Mouse (Mus musculus): Measurements from ENCODE around the gene Atp2b1. TPM values are rescaled to one million over a fixed set of nuclear protein-coding genes. Genes with fewer than 3 reads are reported as not detected.
"Not testable (repeated sequence)": the region's sequence is repeated elsewhere in the genome, so short reads cannot be mapped to it uniquely, and the experiment has no call there.

The Atp2b1 gene
- polyA plus RNA-seq, 1 experiment from 2014 or later: 132 TPM

DNA sequence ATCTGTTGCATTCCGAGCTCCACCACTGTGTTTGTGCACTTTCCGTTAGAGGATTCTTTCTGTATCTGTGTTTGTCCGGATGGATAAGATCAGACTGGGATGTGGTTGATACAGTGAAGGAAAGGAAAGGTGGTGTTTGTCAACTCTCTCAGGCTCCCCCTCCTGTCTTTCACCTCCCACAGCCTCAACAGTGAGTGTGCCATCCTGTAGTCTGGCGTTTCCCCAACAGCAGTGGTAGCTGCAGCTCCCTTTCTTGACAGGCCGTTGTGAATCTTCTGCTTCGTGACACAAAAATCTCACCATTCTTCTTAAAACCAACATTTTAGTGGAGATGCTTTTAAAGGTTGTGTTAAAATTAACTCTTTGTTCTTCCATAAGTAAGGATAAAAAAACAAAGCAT is 64.6 kb downstream of the Atp2b1 start:
- no peak overlapping the region for H3K27ac ChIP-seq (ENCODE audit: low read depth, low read length)
- peaks cover 11% of the 10 kb centered on the region; the same call in 1 of the 2 replicates for H3K4me1 ChIP-seq (ENCODE audit: control insufficient read depth, insufficient read depth, low read length)
- WGBS: 83% methylated on average over 6 of the region's 6 CpGs
- H3K36me3 ChIP-seq (ENCODE audit: control insufficient read depth, insufficient read depth, low read length): no peaks in the 10 kb centered on the region
- H3K9ac ChIP-seq (ENCODE audit: low read length): no peak overlapping the region
- ATAC-seq (ENCODE audit: insufficient read depth, low FRiP score, low TSS enrichment) (no peak), DNase-seq (ENCODE audit: low spot score) (no peak)
- H3K4me3 ChIP-seq (ENCODE audit: low read depth, low read length): no peak overlapping the region
- H3K27me3 ChIP-seq (ENCODE audit: control insufficient read depth, insufficient read depth, low read length): no peaks in the 10 kb centered on the region
- H3K9me3 ChIP-seq (ENCODE audit: control insufficient read depth, low read length): no peaks in the 10 kb centered on the region
- H3K4me2 ChIP-seq (ENCODE audit: low read depth): no peak overlapping the region

DNA sequence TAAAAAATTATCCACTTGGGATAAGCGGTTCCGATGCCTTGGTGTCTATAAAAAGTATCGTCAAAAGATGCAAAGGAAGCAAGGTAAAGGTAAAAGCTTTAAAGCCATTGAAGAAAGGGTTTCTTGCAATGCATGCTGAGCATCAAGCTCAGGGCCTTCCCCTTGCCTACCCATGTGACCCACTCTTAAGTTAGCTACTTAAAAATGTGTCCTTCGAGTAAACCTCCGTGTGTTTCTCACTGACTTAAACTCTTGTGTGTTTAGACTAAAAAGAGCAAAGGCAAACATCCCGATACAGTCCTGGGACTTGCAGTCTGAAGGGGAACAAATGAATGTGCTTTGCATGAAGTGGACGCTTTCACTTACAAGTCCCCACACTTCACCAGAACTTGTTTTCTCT is 65.1 kb downstream of the Atp2b1 start:
- Histone ChIP-seq H3K4me3 (ENCODE audit: low read depth, low read length) (no peak overlapping the region), H3K4me1 (ENCODE audit: control insufficient read depth, insufficient read depth, low read length) (peaks cover 11% of the 10 kb centered on the region; the same call in 1 of the 2 replicates), H3K4me2 (ENCODE audit: low read depth) (no peak overlapping the region), H3K36me3 (ENCODE audit: control insufficient read depth, insufficient read depth, low read length) (no peaks in the 10 kb centered on the region), H3K9ac (ENCODE audit: low read length) (no peak overlapping the region), H3K9me3 (ENCODE audit: control insufficient read depth, low read length) (no peaks in the 10 kb centered on the region), H3K27me3 (ENCODE audit: control insufficient read depth, insufficient read depth, low read length) (no peaks in the 10 kb centered on the region), H3K27ac (ENCODE audit: low read depth, low read length) (no peak overlapping the region)
- DNase-seq (ENCODE audit: low spot score): no peak
- 89% methylated on average over 7 of the region's 7 CpGs for WGBS
- ATAC-seq (ENCODE audit: insufficient read depth, low FRiP score, low TSS enrichment): no peak

DNA sequence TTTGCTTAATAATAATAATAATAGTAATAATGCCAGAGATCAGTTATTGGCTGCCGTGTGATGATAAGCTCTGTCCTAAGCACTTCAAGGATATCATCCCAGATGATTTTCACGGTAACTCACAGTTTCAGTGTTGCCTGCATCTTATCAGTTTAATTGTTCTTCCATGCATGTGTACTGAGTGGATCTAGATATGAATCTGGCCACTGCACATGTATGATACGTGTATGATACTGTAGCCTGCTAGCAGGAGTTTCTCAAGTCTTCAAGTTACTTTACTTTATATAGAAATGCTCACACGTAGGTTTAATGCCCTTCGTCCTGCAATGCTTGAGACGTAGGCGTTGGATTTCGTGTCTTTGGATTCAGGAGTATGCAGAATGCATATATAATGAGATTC is 65.7 kb downstream of the Atp2b1 start:
- Histone ChIP-seq H3K36me3 (ENCODE audit: control insufficient read depth, insufficient read depth, low read length) (no peaks in the 10 kb centered on the region), H3K9me3 (ENCODE audit: control insufficient read depth, low read length) (no peaks in the 10 kb centered on the region), H3K4me3 (ENCODE audit: low read depth, low read length) (no peak overlapping the region), H3K27me3 (ENCODE audit: control insufficient read depth, insufficient read depth, low read length) (no peaks in the 10 kb centered on the region), H3K9ac (ENCODE audit: low read length) (no peak overlapping the region), H3K4me2 (ENCODE audit: low read depth) (no peak overlapping the region), H3K27ac (ENCODE audit: low read depth, low read length) (no peak overlapping the region), H3K4me1 (ENCODE audit: control insufficient read depth, insufficient read depth, low read length) (peaks cover 11% of the 10 kb centered on the region; the same call in 1 of the 2 replicates)
- 88% methylated on average over 8 of the region's 8 CpGs for WGBS
- DNase-seq (ENCODE audit: low spot score) (no peak), ATAC-seq (ENCODE audit: insufficient read depth, low FRiP score, low TSS enrichment) (no peak)

DNA sequence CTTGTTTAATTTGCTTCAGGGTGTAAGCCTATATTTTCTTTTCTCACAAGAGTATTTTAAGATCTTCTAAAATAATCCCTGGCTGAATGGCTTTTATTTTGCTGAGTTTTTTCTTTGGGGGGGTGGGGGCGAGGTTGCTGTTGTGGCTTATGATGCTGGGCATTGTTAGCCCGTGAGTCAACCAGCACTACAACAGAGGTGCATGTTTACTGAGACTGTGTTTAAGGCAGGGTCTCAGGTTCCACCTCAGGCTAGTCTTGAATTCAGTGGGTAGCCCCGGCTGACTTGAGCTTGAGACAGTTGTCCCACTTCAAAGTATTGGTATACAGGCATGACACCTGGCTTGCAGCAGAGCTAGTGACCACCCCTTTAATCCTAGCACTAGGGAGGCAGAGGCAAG is 77.8 kb downstream of the Atp2b1 start:
- peaks cover 4% of the 10 kb centered on the region; the same call in 1 of the 2 replicates for H3K36me3 ChIP-seq (ENCODE audit: control insufficient read depth, insufficient read depth, low read length)
- ATAC-seq (ENCODE audit: insufficient read depth, low FRiP score, low TSS enrichment): no peak

DNA sequence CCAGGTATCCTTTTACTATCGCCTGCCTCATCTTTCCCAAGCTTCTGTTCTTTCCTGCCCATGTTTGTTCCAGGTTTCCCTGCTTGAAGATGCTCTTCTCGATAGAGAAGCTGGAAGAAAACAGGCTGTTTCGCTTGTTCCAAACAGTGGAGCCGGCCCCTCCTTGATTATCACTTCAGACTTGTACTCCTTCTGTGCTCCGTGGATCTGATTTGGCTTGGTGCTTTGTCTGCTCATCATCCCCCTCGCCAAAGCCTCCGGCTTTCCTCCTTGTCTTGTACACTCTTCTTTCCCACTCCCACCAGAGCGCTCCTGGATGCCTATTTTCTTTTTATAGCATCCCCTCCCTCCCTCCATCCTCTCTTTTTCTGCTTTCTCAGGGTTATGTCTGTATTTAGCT is 79.0 kb downstream of the Atp2b1 start:
- Histone ChIP-seq H3K27ac (ENCODE audit: low read depth, low read length) (no peak overlapping the region), H3K9me3 (ENCODE audit: control insufficient read depth, low read length) (no peaks in the 10 kb centered on the region), H3K4me2 (ENCODE audit: low read depth) (no peak overlapping the region), H3K36me3 (ENCODE audit: control insufficient read depth, insufficient read depth, low read length) (peaks cover 4% of the 10 kb centered on the region; the same call in 1 of the 2 replicates), H3K9ac (ENCODE audit: low read length) (no peak overlapping the region), H3K4me1 (ENCODE audit: control insufficient read depth, insufficient read depth, low read length) (no peaks in the 10 kb centered on the region), H3K4me3 (ENCODE audit: low read depth, low read length) (no peak overlapping the region), H3K27me3 (ENCODE audit: control insufficient read depth, insufficient read depth, low read length) (no peaks in the 10 kb centered on the region)
- DNase-seq (ENCODE audit: low spot score): no peak
- 90% methylated on average over 8 of the region's 8 CpGs for WGBS
- ATAC-seq (ENCODE audit: insufficient read depth, low FRiP score, low TSS enrichment): no peak

More for the DNA sequence above, 77.8 kb downstream of the Atp2b1 start:
- no peak overlapping the region for H3K4me3 ChIP-seq (ENCODE audit: low read depth, low read length)
- no peak overlapping the region for H3K27ac ChIP-seq (ENCODE audit: low read depth, low read length)
- WGBS: 91% methylated on average over 3 of the region's 3 CpGs
- H3K4me1 ChIP-seq (ENCODE audit: control insufficient read depth, insufficient read depth, low read length): no peaks in the 10 kb centered on the region
- no peak for DNase-seq (ENCODE audit: low spot score)
- no peaks in the 10 kb centered on the region for H3K9me3 ChIP-seq (ENCODE audit: control insufficient read depth, low read length)
- no peak overlapping the region for H3K4me2 ChIP-seq (ENCODE audit: low read depth)
- no peaks in the 10 kb centered on the region for H3K27me3 ChIP-seq (ENCODE audit: control insufficient read depth, insufficient read depth, low read length)
- no peak overlapping the region for H3K9ac ChIP-seq (ENCODE audit: low read length)

DNA sequence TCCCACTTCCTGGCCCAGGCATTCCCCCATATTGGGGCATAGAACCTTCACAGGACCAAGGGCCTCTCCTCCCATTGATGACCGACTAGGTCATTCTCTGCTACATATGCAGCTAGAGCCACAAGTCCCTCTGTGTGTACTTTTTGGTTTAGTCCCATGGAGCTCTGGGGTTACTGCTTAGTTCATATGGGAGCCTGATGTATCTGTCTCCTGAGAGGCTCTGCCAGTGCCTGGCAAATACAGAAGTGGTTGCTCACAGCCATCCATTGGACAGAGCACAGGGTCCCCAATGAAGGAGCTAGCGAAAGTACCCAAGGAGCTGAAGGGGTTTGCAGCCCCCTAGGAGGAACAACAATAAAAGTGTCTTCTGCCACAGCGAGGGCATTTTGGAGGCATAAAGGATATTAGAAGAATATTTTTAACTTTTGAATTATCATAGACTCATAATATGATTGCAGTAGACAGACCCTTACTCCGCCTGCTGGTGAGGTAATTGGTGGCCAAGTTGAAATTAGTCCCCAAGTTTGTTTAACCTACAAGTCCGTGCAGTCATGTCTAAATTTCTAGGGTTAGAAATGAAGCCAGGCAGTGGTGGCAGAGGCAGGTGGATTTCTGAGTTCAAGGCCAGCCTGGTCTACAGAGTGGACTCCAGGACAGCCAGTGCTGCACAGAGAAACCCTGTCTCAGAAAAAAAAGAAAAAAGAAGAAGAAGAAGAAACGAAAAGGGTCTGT is 81.0 kb downstream of the Atp2b1 start:
- not testable (repeated sequence) for H3K4me1 ChIP-seq (ENCODE audit: control insufficient read depth, insufficient read depth, low read length); H3K27me3 ChIP-seq (ENCODE audit: control insufficient read depth, insufficient read depth, low read length); H3K36me3 ChIP-seq (ENCODE audit: control insufficient read depth, insufficient read depth, low read length); H3K4me2 ChIP-seq (ENCODE audit: low read depth); ATAC-seq (ENCODE audit: insufficient read depth, low FRiP score, low TSS enrichment); H3K27ac ChIP-seq (ENCODE audit: low read depth, low read length); H3K9me3 ChIP-seq (ENCODE audit: control insufficient read depth, low read length); DNase-seq (ENCODE audit: low spot score); H3K9ac ChIP-seq (ENCODE audit: low read length); H3K4me3 ChIP-seq (ENCODE audit: low read depth, low read length)
- WGBS: 91% methylated on average over 6 of the region's 6 CpGs

DNA sequence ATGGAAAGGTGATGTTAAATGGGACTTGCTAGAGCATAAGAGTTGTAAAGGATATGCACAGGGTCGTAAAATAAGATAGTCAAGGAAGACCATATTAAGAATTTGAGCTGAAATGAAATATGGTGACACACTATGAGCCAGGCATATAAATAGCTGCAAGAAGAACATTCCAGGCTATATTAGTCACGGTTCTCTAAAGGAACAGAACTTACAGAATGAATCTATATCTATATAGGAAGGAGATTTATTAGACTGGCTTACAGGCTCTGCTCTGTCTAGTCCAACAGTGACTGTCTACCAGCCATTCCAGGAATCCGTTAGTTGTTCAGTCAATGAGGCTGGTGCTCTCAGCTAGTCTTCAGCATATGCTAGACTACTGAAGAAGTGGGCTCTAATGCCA is 90.7 kb downstream of the Atp2b1 start:
- Histone ChIP-seq H3K27ac (ENCODE audit: low read depth, low read length) (no peak overlapping the region), H3K27me3 (ENCODE audit: control insufficient read depth, insufficient read depth, low read length) (no peaks in the 10 kb centered on the region), H3K9me3 (ENCODE audit: control insufficient read depth, low read length) (no peaks in the 10 kb centered on the region), H3K9ac (ENCODE audit: low read length) (no peak overlapping the region), H3K4me3 (ENCODE audit: low read depth, low read length) (no peak overlapping the region), H3K36me3 (ENCODE audit: control insufficient read depth, insufficient read depth, low read length) (no peaks in the 10 kb centered on the region), H3K4me2 (ENCODE audit: low read depth) (no peak overlapping the region), H3K4me1 (ENCODE audit: control insufficient read depth, insufficient read depth, low read length) (no peaks in the 10 kb centered on the region)
- no peak for DNase-seq (ENCODE audit: low spot score)
- ATAC-seq (ENCODE audit: insufficient read depth, low FRiP score, low TSS enrichment): no peak
- 92% methylated on average over 3 of the region's 3 CpGs for WGBS

DNA sequence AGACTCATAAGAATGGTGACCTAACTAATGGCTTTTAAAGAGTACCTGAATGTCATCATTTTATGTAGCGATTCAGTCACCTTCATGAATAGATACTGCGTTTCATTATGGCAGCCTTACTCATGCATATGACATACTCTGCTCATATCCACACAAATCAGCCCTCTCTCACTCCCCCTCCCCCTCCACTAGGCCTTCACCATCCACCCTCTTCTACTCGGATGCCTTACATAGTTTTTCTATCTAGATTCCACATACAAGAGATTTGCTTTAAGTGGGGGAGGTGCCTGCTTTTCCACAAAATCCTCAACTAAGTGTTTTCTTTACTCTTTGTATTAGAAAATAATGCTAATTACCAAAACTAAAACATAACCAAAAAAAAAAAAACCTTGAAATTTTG is 96.9 kb downstream of the Atp2b1 start:
- 91% methylated on average over 3 of the region's 3 CpGs for WGBS
- no peak overlapping the region for H3K27ac ChIP-seq (ENCODE audit: low read depth, low read length)
- H3K4me3 ChIP-seq (ENCODE audit: low read depth, low read length): no peak overlapping the region

DNA sequence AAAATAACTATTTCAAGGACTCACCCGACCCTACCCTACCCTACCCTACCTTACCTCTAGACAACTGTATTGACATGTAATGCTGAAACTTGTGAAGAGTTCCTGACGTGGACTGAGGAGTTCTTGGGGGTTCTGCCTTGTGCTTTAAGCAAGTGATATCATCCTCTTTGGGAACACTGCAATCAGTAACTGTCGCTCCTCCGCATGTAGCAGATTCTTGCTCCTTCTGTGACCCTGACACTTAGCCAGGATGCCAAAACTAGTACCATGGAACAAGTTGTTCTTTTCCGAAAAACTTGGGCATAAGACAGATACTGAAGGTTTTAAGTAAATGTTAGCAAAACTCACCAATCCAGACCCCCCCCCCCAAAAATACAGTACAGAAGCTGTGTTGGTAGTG is 97.9 kb downstream of the Atp2b1 start:
- Histone ChIP-seq H3K4me3 (ENCODE audit: low read depth, low read length) (no peak overlapping the region), H3K4me1 (ENCODE audit: control insufficient read depth, insufficient read depth, low read length) (no peaks in the 10 kb centered on the region), H3K4me2 (ENCODE audit: low read depth) (no peak overlapping the region), H3K27ac (ENCODE audit: low read depth, low read length) (no peak overlapping the region), H3K27me3 (ENCODE audit: control insufficient read depth, insufficient read depth, low read length) (no peaks in the 10 kb centered on the region), H3K36me3 (ENCODE audit: control insufficient read depth, insufficient read depth, low read length) (no peaks in the 10 kb centered on the region), H3K9ac (ENCODE audit: low read length) (no peak overlapping the region), H3K9me3 (ENCODE audit: control insufficient read depth, low read length) (no peaks in the 10 kb centered on the region)
- WGBS: 94% methylated on average over 5 of the region's 5 CpGs
- DNase-seq (ENCODE audit: low spot score) (no peak), ATAC-seq (ENCODE audit: insufficient read depth, low FRiP score, low TSS enrichment) (no peak)

More for the DNA sequence above, 96.9 kb downstream of the Atp2b1 start:
- H3K36me3 ChIP-seq (ENCODE audit: control insufficient read depth, insufficient read depth, low read length): no peaks in the 10 kb centered on the region
- ATAC-seq (ENCODE audit: insufficient read depth, low FRiP score, low TSS enrichment): no peak
- H3K9me3 ChIP-seq (ENCODE audit: control insufficient read depth, low read length): no peaks in the 10 kb centered on the region
- H3K4me2 ChIP-seq (ENCODE audit: low read depth): no peak overlapping the region
- no peak overlapping the region for H3K9ac ChIP-seq (ENCODE audit: low read length)
- no peak for DNase-seq (ENCODE audit: low spot score)
- H3K27me3 ChIP-seq (ENCODE audit: control insufficient read depth, insufficient read depth, low read length): no peaks in the 10 kb centered on the region
- H3K4me1 ChIP-seq (ENCODE audit: control insufficient read depth, insufficient read depth, low read length): no peaks in the 10 kb centered on the region

All from neural tube, embryonic 11.5 days (tissue).